Mouse (Mus musculus) testis, adult 2 months (tissue): ENCODE results near the gene Foxn3. TPM values are rescaled to one million over a fixed set of nuclear protein-coding genes. Genes with fewer than 3 reads are reported as not detected.

Source experiments
- H3K27ac ChIP-seq: fragments of 200-500 bp; 2 replicates; pipeline ENCODE4 v1.5.1; 2012; ENCODE audit warnings: low read depth, low read length; ENCODE audit not compliant: control insufficient read depth, insufficient read depth
- H3K27me3 ChIP-seq: fragments of 200-500 bp; 2 replicates; pipeline ENCODE4 v1.6.1; 2012; ENCODE audit warnings: mild to moderate bottlenecking, low read length, moderate library complexity; ENCODE audit not compliant: control insufficient read depth, insufficient read depth
- H3K36me3 ChIP-seq: fragments of 200-500 bp; 2 replicates; pipeline ENCODE4 v1.6.1; 2012; ENCODE audit warnings: mild to moderate bottlenecking, low read length; ENCODE audit not compliant: control insufficient read depth, insufficient read depth
- H3K4me1 ChIP-seq: fragments of 200-500 bp; 2 replicates; pipeline ENCODE4 v1.6.1; 2012; ENCODE audit warnings: low read length; ENCODE audit not compliant: control insufficient read depth, insufficient read depth
- H3K4me3 ChIP-seq: fragments of 200-500 bp; 2 replicates; pipeline ENCODE4 v1.5.1; 2012; ENCODE audit warnings: low read depth, mild to moderate bottlenecking, low read length, moderate library complexity, mixed read lengths; ENCODE audit not compliant: control insufficient read depth
- CTCF ChIP-seq: fragments of 200-500 bp; IDR thresholded peaks from 2 replicates; pipeline ENCODE4 v1.5.1; 2012; ENCODE audit warnings: low read depth, mild to moderate bottlenecking, inconsistent platforms, low read length, moderate library complexity; ENCODE audit not compliant: control insufficient read depth, insufficient read depth, insufficient replicate concordance
- POLR2A ChIP-seq: fragments of 200-500 bp; IDR thresholded peaks from 2 replicates; pipeline ENCODE4 v1.6.1; 2012; ENCODE audit warnings: low read depth, mild to moderate bottlenecking, inconsistent platforms, low read length, moderate library complexity; ENCODE audit not compliant: control insufficient read depth
- polyA plus RNA-seq: library from polyadenylated mRNA; depleted of rRNA; stranded (reverse); fragments of >200 nt; gene quantifications from 2 replicates; pipeline ENCODE4 v1.2.3, GENCODE M21; 2012

Foxn3 gene
- polyA plus RNA-seq, 1 experiment, result 7.3 TPM

GRCm38 (mm10) chr12:99215521-99216255, 347.7 kb downstream of the Foxn3 start:
- Histone ChIP-seq H3K36me3 (no peaks in the 10 kb centered on the region), H3K4me3 (no peak overlapping the region), H3K27ac (no peak overlapping the region), H3K27me3 (no peaks in the 10 kb centered on the region), H3K4me1 (no peaks in the 10 kb centered on the region)
- TF ChIP-seq CTCF (no peak), POLR2A (no peak)

- Histone ChIP-seq H3K36me3 (no peaks in the 10 kb centered on the region), H3K27ac (no peak overlapping the region), H3K27me3 (no peaks in the 10 kb centered on the region), H3K4me1 (no peaks in the 10 kb centered on the region), H3K4me3 (no peak overlapping the region)
- no peak for TF ChIP-seq POLR2A
- TF ChIP-seq CTCF, result no peak
These were observed 349.3 kb downstream of the Foxn3 start for GRCm38 (mm10) chr12:99214098-99214497.

GRCm38 (mm10) chr12:99213218-99213617, 350.2 kb downstream of the Foxn3 start:
- H3K36me3 ChIP-seq, result no peaks in the 10 kb centered on the region
- TF ChIP-seq POLR2A (no peak), CTCF (no peak)
- H3K4me3 ChIP-seq, result no peak overlapping the region
- H3K27ac ChIP-seq, result no peak overlapping the region
- H3K27me3 ChIP-seq, result no peaks in the 10 kb centered on the region
- no peaks in the 10 kb centered on the region for H3K4me1 ChIP-seq

GRCm38 (mm10) chr12:99209801-99210200, 353.6 kb downstream of the Foxn3 start:
- H3K4me3 ChIP-seq, result no peak overlapping the region
- H3K36me3 ChIP-seq, result no peaks in the 10 kb centered on the region
- no peaks in the 10 kb centered on the region for H3K27me3 ChIP-seq
- H3K27ac ChIP-seq, result no peak overlapping the region
- H3K4me1 ChIP-seq, result no peaks in the 10 kb centered on the region
- no peak for TF ChIP-seq POLR2A
- TF ChIP-seq CTCF, result no peak

GRCm38 (mm10) chr12:99208251-99208650, 355.1 kb downstream of the Foxn3 start:
- TF ChIP-seq POLR2A (no peak), CTCF (no peak)
- Histone ChIP-seq H3K36me3 (no peaks in the 10 kb centered on the region), H3K27ac (no peak overlapping the region), H3K4me3 (no peak overlapping the region), H3K4me1 (no peaks in the 10 kb centered on the region), H3K27me3 (no peaks in the 10 kb centered on the region)

GRCm38 (mm10) chr12:99207014-99207612, 356.3 kb downstream of the Foxn3 start:
- Histone ChIP-seq H3K4me3 (no peak overlapping the region), H3K4me1 (no peaks in the 10 kb centered on the region), H3K27ac (no peak overlapping the region), H3K36me3 (no peaks in the 10 kb centered on the region), H3K27me3 (no peaks in the 10 kb centered on the region)
- TF ChIP-seq CTCF, result no peak
- TF ChIP-seq POLR2A, result no peak

GRCm38 (mm10) chr12:99205734-99206133, 357.6 kb downstream of the Foxn3 start:
- TF ChIP-seq POLR2A, result no peak
- TF ChIP-seq CTCF, result no peak
- H3K27ac ChIP-seq, result no peak overlapping the region
- H3K4me1 ChIP-seq, result no peaks in the 10 kb centered on the region
- H3K36me3 ChIP-seq, result no peaks in the 10 kb centered on the region
- H3K27me3 ChIP-seq, result no peaks in the 10 kb centered on the region
- no peak overlapping the region for H3K4me3 ChIP-seq

- Histone ChIP-seq H3K36me3 (no peaks in the 10 kb centered on the region), H3K27ac (no peak overlapping the region), H3K4me1 (no peaks in the 10 kb centered on the region), H3K27me3 (no peaks in the 10 kb centered on the region), H3K4me3 (no peak overlapping the region)
- TF ChIP-seq POLR2A (no peak), CTCF (no peak)
These were observed 364.3 kb downstream of the Foxn3 start for GRCm38 (mm10) chr12:99199124-99199483.
